Mouse (Mus musculus) megakaryocyte-erythroid progenitor cell, adult 5-6 weeks (primary cell): ENCODE measurements at regions not wholly inside any gene's neighbourhood (a gene's known extent, or its start where the extent isn't known, plus 50 kb on each side); places are given as distances from the start of the nearest gene placed in this dataset.

Experiments
- ATAC-seq: replicated peaks from 2 replicates; pipeline ENCODE4 v1.8.0; 2016; ENCODE audit warnings: mild to moderate bottlenecking, inconsistent platforms; ENCODE audit not compliant: severe bottlenecking, poor library complexity, low FRiP score, low TSS enrichment

DNA sequence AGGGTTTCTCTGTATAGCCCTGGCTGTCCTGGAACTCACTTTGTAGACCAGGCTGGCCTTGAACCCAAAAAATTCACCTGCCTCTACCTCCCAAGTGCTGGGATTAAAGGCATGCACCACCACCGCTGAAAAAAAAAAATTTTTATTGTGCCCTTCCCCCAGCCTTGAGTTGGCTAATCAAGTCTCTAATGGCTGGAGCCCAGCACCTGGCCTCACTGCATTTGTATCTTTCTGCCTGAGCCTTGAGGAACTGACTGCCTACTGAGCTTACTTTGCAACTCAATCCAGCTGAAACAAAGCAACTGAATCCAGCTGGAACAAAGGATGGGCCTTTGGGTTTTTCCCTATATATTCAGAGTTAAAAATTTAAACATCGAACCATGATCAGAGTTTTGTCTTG is 153.3 kb upstream of the Ccnh start:
- ATAC-seq, result no peak

DNA sequence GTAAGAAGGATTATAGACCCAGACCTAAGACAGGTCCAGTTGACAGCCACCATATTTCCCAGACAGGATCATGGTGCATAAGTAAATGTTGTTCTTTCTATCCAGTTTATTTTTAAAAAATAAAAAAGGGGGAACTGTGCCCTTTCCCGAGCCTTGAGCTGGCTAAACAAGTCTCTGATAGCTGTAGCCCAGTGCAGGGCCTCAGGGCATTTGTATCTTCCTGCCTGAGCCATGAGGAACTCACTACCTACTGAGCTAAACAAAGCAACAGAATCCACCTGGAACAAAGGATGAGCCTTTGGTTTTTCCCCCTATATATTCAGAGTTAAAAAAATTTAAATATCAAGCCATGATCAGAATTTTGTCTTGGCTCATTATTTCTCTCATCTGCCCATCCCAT is 152.4 kb upstream of the Ccnh start:
- no peak for ATAC-seq

DNA sequence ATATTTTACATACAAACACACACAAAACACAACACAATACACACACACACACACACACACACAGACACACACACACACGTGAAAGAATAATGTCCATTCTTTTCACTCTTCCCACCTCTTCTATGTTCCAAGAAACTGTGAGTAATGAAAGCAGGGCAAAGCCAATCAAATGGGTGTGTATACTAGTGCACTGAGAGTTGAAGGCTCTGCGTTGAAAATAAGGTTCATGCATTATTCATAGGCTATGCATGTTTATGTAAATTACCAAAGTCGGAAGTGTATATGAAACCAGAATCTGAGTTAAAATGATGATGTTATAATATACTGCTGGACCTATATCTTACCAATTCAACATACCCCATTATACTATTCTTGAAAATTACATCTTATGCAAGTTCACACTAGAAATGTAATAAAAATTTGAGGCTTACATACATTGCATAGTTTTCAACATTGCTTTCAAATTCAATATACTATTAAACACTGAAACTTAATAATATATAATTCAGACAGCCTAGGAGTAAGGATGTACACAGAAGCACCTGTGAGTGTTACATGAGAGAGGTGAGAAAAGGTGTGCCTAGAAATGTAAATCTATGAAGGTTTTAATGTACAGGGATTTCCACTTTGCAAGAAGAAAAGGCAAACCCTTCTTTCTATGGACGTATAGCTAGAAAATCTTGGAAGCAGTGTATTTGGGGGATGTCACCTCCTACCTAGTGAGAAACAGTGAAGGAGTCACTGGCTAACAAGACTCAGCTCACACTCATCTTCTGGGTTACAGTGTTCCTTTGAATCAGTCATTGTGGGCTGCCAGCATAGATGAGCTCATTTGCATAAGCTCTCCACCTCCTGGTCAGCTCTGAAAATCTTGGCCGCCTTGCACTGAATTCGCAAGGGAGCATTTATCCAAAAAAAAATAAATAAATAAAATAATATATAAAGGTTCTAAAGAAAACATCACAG is 122.3 kb upstream of the Ccnh start:
- ATAC-seq, result no peak

DNA sequence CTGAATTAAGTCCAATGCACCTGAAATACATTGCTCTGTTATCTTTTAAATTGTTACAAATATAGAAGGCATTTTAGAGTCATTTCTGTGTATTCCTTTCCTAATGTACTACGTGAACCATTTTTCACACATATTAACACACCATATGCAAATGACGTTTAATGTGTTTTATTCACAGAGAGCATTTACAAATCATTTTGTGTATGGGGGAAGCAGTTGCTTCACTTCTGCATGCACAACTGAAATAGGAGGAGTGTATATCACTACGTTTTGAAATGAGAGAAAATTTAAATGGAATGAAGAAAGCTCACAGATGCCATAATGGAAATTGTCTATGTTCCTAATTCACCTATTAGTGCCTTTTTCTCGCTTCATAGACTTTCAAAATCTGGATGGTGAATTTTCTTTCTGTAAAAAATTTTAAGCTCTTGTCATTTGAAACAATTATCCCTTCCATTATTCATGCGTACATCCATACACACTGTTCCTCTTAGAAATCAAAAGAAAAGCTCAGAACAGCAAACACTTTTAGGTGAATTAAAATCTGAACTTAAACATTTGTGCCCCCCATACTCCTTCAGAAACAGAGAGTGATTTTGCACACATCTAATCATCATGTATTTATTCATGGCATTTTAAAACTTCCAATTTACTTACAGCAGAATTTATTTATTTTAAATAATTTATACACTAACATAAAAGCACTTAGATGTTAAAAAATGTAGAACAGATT is 121.5 kb upstream of the Ccnh start:
- ATAC-seq, result no peak

DNA sequence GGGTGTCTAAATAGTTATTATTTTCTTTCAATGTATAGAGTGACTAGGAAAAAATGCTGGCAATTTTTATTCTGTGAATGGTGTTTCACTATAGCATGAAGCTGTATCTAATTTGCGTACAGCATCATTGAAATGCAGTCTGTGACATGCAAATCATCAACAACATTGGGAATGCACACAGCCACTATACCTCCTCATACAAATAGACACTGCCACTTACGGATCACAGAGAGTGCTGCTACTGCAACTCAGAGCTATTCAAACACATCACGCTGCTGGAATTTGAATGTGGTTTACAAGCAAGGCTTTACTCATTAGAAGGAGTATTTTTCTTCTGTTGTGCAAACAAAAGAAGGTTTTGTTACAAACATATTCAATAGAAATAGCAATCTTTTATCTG is 120.8 kb upstream of the Ccnh start:
- no peak for ATAC-seq

DNA sequence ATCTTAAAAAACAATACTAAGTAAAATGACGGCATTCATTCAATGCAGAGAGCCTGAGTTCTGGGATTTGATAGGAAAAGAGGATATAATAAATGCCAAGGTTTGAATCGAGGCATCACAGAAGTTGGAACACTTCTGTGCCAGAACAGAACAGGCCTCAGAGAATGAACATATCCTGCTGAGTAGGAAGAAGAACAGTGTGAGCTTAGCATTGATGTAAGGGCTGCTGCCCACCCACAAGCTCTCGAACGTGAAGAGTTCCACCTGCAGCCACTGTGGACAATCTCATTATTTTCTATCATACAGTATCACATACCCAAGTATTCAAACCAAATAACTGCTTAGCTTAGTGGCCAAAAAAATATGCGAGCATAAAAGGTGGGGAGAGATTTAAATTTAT is 105.9 kb upstream of the Ccnh start:
- no peak for ATAC-seq

DNA sequence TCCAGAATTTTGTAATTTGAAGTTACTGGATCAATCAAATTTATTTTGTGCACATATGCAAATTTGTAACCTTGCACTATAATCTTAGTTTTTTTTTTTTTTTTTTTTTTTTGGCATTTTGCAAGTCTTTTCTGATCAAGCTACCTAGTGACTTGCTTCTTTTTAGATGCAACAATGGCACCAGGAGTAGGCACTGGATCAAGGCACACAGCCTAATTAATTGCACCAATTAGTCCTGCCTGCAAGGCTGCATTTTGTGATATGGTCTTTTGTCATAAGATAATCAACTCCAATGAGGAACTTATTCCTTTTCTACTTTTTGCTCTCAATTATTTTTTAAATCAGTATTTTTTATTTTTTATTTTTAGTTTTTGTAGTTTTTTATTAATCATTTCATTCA is 105.5 kb upstream of the Ccnh start:
- ATAC-seq, result no peak

DNA sequence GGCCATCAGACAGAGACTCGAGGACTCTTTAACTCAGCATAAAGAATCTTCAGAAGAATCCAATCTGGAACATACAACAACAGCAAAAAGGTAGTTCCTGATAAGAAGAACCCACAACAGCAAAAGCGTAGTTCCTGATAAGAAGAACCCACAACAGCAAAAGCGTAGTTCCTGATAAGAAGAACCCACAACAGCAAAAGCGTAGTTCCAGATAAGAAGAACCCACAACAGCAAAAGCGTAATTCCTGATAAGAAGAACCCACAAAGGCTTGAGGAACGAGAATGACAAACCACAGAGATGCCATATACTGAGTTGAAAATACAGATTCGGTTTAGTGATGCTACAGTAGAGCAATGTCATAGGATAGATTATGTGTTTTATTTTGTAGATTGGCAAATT is 93.0 kb upstream of the Ccnh start:
- no peak for ATAC-seq

DNA sequence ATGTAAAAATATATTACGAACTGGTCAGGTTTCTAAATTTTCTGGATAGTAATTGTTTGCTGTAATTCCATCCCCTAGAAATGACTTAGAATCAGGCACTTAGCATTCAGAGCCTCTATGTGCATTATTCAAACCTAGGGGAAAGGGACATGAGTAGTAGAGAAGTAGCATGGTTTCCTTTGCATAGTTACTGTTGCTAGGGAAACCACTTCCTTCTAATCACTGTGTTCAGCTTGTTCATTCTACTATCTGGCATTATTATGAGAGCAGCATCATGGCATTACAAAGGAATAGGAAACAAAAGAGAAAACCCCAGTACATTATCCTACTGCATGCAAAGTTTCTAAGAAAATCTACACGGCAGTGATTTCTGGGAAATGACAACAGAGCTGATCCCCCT is 65.9 kb upstream of the Ccnh start:
- ATAC-seq, result no peak

DNA sequence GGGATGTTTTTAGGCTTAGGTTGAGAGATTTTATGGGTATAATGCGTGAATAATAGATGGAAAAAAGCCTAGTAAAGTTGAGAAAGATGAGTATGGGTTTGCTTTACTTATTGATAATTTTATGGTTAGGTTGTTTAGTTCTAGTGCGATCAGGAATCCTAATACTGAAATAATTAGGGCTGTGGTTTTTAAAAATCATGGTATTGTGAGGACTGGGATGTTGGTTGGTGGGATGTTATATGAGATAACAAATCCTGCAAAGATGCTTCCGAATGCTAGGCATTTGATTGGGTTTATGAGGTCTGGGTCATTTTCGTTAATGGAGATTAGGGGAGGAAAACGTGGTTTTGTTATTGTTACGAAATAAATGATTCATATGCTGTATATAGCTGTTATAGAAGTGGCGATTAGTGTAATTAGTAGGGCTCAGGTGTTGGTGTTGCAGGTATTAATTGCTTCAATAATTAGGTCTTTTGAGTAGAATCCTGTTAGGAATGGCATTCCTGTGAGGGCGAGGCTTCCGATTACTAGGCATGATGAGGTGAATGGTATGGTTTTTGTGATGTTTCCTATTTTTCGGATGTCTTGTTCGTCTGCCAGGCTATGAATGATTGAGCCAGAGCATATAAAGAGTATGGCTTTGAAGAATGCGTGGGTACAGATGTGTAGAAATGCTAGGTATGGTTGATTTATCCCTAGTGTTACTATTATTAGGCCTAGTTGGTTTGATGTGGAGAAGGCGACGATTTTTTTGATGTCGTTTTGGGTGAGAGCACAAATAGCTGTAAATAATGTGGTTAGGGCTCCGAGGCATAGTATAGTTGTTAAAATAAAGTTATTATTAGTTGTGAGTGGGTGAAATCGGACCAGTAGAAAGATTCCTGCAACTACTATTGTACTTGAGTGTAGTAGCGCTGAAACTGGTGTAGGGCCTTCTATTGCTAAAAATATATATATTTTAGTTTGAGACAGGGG is 62.3 kb upstream of the Ccnh start:
- ATAC-seq, result peak; percentile 100

DNA sequence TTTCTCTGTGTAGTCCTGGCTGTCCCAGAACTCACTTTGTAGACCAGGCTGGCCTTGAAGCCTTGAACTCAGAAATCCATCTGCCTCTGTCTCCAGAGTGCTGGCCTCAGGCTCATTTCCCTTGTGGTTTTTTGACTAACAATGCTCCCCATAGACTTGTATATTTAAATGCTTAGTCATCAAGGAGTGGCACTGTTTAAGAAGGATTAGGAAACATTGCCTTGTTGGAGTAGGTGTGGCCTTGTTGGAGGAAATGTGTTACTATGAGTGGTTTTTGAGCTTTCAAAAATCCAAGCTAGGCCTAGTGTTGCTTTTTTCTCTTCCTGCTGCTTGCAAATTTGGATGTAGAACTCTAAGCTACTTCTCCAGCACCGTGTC is 61.7 kb upstream of the Ccnh start:
- no peak for ATAC-seq
